Mouse (Mus musculus) erythroblast, embryonic 14.5 days (primary cell): ENCODE measurements around the gene Tcf23.

Source experiments
- GATA1 ChIP-seq: IDR thresholded peaks from 2 replicates; pipeline ENCODE4 v1.6.1; 2012; ENCODE audit warnings: low read length, inconsistent platforms, mixed read lengths
- TAL1 ChIP-seq: IDR thresholded peaks from 3 replicates; pipeline ENCODE4 v1.6.1; 2012; ENCODE audit warnings: low read length, inconsistent platforms, mixed read lengths

DNA sequence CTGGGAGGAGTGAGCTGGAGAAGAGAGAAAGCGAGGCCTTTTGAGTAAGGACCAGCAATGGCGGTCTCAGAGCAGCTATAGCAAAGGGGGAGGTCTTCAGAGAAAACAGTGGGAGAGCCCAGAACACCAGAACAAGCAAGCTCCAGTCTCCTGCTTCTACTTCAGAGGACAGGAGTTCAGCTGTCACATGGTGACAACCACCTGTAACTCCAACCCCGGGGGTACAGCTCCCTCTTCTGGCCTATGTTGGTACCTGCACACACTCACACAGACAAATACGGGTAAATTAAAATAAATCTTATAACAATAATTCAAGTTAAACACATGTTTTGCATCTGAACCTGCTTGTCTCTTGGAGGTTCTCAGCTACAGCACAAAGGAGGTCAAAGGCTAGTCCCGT, 29.8 kb downstream of the Tcf23 start:
- no peak for TF ChIP-seq TAL1
- no peak for TF ChIP-seq GATA1
